Mouse (Mus musculus) forebrain, embryonic 10.5 days (tissue): ENCODE results near the gene Lmx1b. TPM values are rescaled to one million over a fixed set of nuclear protein-coding genes. Genes with fewer than 3 reads are reported as not detected.
A peak's percentile ranks its signal among the peaks of the same experiment; 100 is the strongest.

Experiments used
- DNase-seq: peaks from one replicate; pipeline ENCODE4 v3.0.0-alpha.2; 2017; ENCODE audit warnings: low spot score; ENCODE audit errors: extremely low spot score
- H3K27ac ChIP-seq: fragments of 300-500 bp; sonication (generic); 2 replicates; pipeline ENCODE4 v1.5.1; 2016; ENCODE audit warnings: mild to moderate bottlenecking
- H3K27me3 ChIP-seq: fragments of 300-500 bp; sonication (generic); 2 replicates; pipeline ENCODE4 v1.6.1; 2016; ENCODE audit warnings: mild to moderate bottlenecking; ENCODE audit not compliant: poor library complexity, severe bottlenecking
- H3K36me3 ChIP-seq: fragments of 300-500 bp; sonication (generic); replicated peaks from 2 replicates; pipeline ENCODE4 v1.6.1; 2016; ENCODE audit warnings: mild to moderate bottlenecking, moderate library complexity
- H3K4me1 ChIP-seq: fragments of 300-500 bp; sonication (generic); 2 replicates; pipeline ENCODE4 v1.6.1; 2016
- H3K4me3 ChIP-seq: fragments of 300-500 bp; sonication (generic); 2 replicates; pipeline ENCODE4 v1.5.1; 2016; ENCODE audit warnings: mild to moderate bottlenecking, moderate library complexity
- H3K9me3 ChIP-seq: fragments of 300-500 bp; sonication (generic); 2 replicates; pipeline ENCODE4 v1.6.1; 2016; ENCODE audit warnings: mild to moderate bottlenecking, moderate library complexity
- WGBS: fragments of 180-500 bp; shearing (Covaris S2); methylation state at CpG from one replicate; pipeline ENCODE4 v1.1.7; 2016; 5-methylcytosine and 5-hydroxymethylcytosine counted together
- polyA plus RNA-seq: library from polyadenylated mRNA; unstranded; fragments of >200 nt; fragmentation: Nextera tagmentation; extraction: Ambion mirVana; gene quantifications from 2 replicates; pipeline ENCODE4 v1.2.1, GENCODE M21; 2016

Gene Lmx1b
- 1.3 and 1.5 TPM in 2 replicates for polyA plus RNA-seq

DNA sequence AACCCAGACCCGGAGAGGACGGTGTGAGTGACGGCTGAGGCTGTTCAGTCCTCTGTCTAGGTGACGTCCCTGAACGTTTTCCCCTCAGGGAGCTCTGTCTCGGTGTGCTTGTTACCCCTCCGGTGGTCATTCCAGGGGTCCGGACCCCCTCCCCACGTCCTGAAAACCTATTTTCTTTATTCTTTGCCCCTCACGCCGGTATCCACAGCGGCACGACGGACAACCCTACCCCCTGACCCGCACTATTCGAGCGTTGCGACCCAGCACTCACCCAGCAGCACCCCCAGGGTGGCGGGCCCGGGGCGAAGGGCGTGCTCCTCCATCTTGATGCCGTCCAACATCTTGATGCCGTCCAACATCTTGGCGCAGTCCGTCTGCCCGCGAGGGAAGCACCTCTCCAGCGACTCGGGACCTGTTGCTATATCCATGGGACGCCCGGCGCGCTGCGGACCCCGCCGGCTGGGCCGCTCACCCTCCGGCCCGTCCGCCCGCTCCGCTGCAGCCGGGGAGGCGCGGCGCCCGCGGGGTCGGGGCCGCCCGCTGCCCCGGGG lies at the start of gene Lmx1b:
Gene Lmx1b (minus strand): TSS at position 341 of the 551 bp plus-strand sequence.
- Histone ChIP-seq H3K27ac (peak within 1 kb of the TSS; percentile 67), H3K27me3 (peaks cover 100% of the 10 kb centered on the region), H3K36me3 (no peaks in the 10 kb centered on the region), H3K4me1 (peaks cover 68% of the 10 kb centered on the region), H3K4me3 (peak within 1 kb of the TSS; percentile 55), H3K9me3 (no peaks in the 10 kb centered on the region)
- DNase-seq: no peak
- 1% methylated on average over 53 of the region's 53 CpGs for WGBS

DNA sequence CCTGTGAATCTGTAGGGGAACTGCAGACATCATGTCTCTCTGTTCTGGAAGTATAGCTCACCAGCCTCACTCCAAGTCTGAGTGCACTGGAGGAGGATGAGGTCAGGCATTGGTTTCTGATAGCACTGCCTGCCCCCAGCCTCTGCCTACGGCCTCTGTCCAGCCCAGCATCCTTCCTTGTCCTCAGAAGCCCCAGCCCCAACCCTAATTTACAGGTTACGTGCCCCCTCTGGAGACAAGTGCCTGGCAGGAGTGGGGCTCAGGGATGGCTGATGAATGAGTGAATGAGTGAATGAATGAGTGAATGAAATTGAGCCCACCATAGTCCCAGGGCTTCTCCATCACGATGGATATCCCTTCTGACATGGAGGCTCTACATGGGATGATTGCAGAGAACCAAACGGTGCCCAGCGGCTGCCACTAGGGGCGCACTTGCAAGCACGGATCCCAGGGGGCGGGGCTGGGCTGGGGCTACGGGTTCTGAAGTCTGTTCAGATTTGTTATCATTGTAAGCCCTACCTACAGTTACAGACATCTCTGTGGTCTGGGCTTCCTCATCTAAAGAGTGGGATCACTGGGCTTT lies 49.7 kb upstream of the Lmx1b start:
- no peaks in the 10 kb centered on the region for H3K36me3 ChIP-seq
- WGBS: 31% methylated on average over 9 of the region's 9 CpGs
- peaks cover 5% of the 10 kb centered on the region for H3K9me3 ChIP-seq
- peaks cover 17% of the 10 kb centered on the region for H3K4me1 ChIP-seq
- H3K27ac ChIP-seq: peak overlapping the region; percentile 6; the same call in 1 of the 2 replicates
- DNase-seq: peak; percentile 70
- no peak overlapping the region for H3K4me3 ChIP-seq
- H3K27me3 ChIP-seq: peaks cover 79% of the 10 kb centered on the region

DNA sequence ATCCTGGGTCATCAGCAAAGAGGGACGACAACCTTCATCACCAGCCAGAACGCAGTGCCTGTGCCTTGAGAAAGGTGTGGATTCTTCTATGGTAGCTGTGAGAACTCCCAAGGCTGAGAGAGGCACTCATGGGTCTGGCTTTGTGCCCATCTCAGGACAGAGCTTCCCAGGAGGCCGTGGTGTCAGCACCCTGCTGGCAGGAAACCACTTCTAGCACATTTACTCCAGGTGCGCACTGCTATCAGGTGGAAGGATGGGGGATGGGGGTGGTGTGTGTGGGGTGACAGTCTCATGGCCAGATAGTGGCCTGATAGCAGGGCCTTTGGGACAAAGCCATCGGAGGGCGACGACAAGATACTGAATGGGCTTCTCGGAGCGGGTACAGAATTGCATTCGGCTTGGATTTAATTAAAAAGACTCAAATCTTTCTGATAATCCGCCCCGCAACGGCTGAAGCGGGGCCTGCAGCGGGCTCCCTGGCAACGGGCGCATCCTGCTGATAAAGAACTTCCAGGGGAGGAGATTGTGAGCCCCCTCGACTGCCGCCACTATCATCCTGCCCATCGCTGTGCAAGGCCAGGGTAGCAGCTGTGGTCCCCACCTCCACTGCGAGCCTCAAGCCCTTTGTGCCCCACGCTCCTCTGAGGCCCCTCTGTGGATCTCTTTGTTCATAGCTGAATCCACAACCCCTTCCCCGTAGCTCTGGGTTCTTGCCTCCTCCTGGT lies 49.0 kb upstream of the Lmx1b start:
- H3K27ac ChIP-seq: peak overlapping the region; percentile 6; the same call in 1 of the 2 replicates
- peaks cover 18% of the 10 kb centered on the region for H3K4me1 ChIP-seq
- no peak for DNase-seq
- peaks cover 81% of the 10 kb centered on the region for H3K27me3 ChIP-seq
- 44% methylated on average over 23 of the region's 23 CpGs for WGBS
- H3K36me3 ChIP-seq: no peaks in the 10 kb centered on the region
- H3K4me3 ChIP-seq: no peak overlapping the region
- H3K9me3 ChIP-seq: peaks cover 5% of the 10 kb centered on the region

DNA sequence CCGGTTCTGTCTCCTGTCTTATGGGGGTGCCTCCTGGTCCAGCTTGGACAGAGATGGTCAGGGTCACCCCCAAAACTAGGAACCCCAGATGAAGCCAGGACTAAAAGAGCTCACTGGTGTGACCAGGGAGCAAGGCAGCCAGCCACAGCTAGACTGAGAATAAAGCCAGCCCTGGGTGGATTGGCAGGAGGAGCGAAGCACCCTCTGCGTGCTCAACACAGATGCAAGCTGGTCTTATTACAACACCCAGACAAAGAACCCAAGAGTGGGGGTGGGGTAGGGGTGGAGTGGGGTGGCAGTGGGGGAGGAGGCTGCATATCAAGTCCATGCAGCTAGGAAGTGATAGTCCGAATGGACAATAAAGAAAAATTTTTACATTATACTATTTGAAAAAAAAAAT lies 43.3 kb upstream of the Lmx1b start:
- no peaks in the 10 kb centered on the region for H3K36me3 ChIP-seq
- DNase-seq: no peak
- H3K27me3 ChIP-seq: peaks cover 83% of the 10 kb centered on the region
- peaks cover 16% of the 10 kb centered on the region for H3K4me1 ChIP-seq
- no peak overlapping the region for H3K4me3 ChIP-seq
- peaks cover 5% of the 10 kb centered on the region for H3K9me3 ChIP-seq
- peak overlapping the region; percentile 58 for H3K27ac ChIP-seq
- 71% methylated on average over 4 of the region's 4 CpGs for WGBS

DNA sequence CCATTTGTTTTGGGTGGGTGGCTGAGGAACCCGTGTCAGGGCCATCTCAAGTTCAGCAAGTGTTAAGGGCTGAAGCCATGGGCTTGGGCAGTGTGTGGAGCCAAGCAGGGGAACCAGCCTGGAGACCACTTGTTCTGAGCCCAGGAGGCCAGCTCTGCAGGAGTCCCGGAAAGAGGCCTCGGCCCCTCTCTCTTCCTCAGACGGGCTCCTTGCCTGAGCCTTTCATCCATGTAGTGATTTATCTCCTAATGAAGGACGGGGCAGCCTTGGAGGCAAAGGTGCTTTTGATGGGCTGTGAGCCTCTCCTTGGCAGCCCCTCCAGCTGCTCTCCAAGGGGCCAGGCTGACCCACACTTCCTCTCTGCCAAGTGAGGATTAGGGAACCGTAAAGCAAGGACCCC lies 42.8 kb upstream of the Lmx1b start:
- WGBS: 47% methylated on average over 6 of the region's 6 CpGs
- H3K4me1 ChIP-seq: peaks cover 16% of the 10 kb centered on the region
- peaks cover 83% of the 10 kb centered on the region for H3K27me3 ChIP-seq
- peaks cover 5% of the 10 kb centered on the region for H3K9me3 ChIP-seq
- H3K4me3 ChIP-seq: no peak overlapping the region
- H3K36me3 ChIP-seq: no peaks in the 10 kb centered on the region
- DNase-seq: no peak
- H3K27ac ChIP-seq: peak overlapping the region; percentile 58

DNA sequence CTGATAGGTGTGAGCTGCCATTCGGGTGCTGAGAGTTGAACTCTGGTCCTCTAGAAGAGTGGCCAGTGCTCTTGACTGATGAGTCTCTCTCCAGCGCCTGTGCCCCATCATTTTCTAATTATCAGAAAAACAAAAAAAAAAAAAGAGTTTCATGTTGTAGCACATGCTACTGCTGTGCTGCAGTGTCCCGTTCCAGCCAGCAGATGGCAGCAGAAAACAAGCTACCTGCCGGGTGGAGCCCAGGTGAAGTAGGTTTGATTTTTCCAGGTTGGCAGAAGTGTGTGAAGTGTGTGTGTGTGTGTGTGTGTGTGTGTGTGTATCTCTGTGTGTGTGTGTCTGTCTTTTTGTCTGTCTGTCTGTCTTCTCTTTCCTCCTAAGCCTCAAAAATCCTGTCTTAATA lies 41.9 kb upstream of the Lmx1b start:
- peaks cover 83% of the 10 kb centered on the region for H3K27me3 ChIP-seq
- peak; percentile 73 for DNase-seq
- no peaks in the 10 kb centered on the region for H3K36me3 ChIP-seq
- H3K4me3 ChIP-seq: no peak overlapping the region
- H3K9me3 ChIP-seq: peaks cover 2% of the 10 kb centered on the region
- 14% methylated on average over 4 of the region's 4 CpGs for WGBS
- no peak overlapping the region for H3K27ac ChIP-seq
- H3K4me1 ChIP-seq: peaks cover 22% of the 10 kb centered on the region

DNA sequence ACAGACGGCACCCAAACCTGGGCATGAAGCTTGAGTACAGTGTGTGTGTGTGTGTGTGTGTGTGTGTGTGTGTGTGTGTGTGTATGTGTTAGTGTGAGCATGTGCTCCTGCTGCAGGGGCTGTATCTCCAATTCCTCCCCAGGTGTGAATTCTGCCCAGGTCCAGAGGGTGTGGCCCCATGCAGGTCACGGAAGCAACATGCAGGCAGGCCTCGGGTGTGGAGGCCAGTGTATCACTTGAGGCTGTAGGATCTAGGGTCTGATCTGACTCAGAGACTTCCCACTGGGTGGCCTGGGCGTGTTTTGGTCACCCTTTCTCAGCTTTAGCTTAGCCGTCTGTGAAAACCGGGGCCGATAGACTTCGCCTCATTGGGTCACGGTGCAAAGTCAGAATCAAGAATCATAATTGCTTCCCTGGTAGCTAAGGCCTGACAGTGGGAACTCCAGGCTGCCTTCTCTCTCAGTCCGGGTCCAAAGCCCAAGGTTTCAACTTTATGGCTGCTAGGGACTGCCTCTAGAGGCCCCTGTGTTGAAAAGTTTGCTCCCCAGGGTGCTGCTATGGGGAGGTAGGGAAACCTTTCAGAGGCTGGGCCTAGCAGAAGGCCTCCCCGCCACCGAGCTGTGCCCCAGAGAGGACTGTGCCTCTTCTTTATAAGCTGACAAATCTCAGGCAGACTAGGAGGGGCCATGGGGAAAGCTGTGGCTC lies 38.8 kb upstream of the Lmx1b start:
- Histone ChIP-seq H3K27me3 (peaks cover 81% of the 10 kb centered on the region), H3K36me3 (no peaks in the 10 kb centered on the region), H3K4me3 (no peak overlapping the region), H3K4me1 (peaks cover 20% of the 10 kb centered on the region), H3K9me3 (no peaks in the 10 kb centered on the region), H3K27ac (no peak overlapping the region)
- DNase-seq: no peak
- whole genome bisulfite sequencing: 73% methylated on average over 12 of the region's 12 CpGs

DNA sequence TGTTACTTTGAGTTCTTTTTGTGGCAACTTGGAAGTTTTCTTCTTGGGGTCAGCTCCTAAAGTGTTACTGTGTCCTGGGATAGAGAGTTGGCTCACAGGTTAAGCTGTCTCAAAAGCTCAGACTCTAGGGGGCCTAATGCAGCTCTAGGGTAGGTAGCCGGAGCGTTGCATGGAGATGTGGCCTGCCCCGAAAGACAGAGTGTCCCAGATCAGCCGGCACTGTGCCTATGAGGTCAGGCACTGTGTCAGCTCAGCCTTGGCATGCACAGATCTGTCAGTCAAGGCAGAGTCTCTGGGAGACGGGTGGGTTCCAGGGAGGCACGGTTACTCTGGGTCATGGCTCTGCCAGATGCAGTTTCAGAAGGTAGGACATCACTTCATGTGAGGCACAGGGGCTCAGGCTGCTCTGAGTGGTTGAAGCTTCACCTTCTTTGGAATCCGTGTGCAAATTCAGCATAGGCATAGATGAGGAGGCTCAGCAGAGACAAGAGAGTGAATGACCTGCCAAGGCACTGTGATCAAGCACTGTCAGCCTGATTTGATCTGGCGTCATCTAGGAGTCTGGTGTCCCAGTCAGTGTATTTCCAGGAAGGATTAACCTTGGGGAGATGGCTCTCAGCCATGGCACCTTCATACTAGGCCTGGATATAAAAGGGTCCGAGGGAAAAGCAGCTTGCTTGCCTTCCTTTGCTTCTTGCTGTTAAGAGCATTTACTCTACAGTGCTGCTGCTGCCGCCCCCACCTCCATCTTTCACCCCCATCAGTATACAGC lies 32.6 kb upstream of the Lmx1b start:
- DNase-seq: no peak

DNA sequence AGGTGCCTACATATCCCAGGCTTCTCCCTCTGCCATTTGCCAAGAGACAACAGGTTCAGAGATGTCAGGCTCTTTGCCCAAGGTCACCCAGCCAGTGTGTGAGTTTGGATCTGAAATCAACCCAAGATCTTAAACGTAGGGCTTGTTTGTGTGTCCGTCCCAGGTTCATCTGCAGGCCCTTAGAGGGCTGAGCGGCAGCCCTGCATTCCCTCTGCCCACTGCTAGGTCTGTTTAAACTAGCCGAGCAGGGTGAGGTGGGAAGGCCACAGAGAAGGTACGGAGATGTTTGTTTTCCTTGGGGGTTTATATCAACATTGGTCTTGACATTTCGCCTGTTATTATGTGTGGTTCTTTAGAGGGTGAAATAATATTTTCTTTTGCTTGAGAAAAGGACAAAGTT lies 28.4 kb upstream of the Lmx1b start:
- no peak for DNase-seq
- Histone ChIP-seq H3K4me1 (peaks cover 34% of the 10 kb centered on the region), H3K27ac (no peak overlapping the region), H3K4me3 (no peak overlapping the region), H3K36me3 (no peaks in the 10 kb centered on the region), H3K9me3 (no peaks in the 10 kb centered on the region), H3K27me3 (peaks cover 67% of the 10 kb centered on the region)
- 81% methylated on average over 6 of the region's 6 CpGs for WGBS

More for the DNA sequence above, 32.6 kb upstream of the Lmx1b start:
- H3K27me3 ChIP-seq: peaks cover 58% of the 10 kb centered on the region
- H3K36me3 ChIP-seq: no peaks in the 10 kb centered on the region
- peaks cover 9% of the 10 kb centered on the region for H3K4me1 ChIP-seq
- H3K4me3 ChIP-seq: no peak overlapping the region
- H3K27ac ChIP-seq: no peak overlapping the region
- WGBS: 79% methylated on average over 10 of the region's 10 CpGs
- no peaks in the 10 kb centered on the region for H3K9me3 ChIP-seq

DNA sequence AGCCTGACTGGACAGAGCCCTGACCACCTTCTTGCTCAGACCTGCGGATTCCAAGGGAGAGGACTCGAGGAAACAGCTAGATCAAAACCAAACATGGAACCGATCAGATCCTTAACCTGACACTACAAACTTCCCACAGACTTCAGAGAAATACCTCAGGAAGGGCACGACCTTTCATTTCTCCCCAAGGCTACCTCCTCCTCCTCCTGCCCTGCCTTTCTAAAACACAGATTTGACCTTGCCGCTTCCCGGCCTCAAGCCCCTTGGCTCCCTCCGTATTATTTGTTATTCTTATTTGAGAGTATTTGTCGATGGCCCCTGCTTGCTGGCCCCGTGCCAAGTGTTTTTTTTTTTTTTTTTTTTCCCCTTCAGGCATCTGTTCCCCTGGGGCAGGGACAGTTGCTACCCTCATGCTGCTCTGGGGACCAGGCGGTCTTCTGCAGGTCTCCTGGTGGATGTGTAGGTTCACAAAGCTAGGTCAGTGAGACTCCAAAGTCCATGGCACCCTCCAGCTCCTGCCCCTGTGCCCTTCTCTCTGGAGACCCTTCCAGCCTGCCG lies 26.2 kb upstream of the Lmx1b start:
- H3K4me3 ChIP-seq: no peak overlapping the region
- H3K9me3 ChIP-seq: no peaks in the 10 kb centered on the region
- H3K27me3 ChIP-seq: peaks cover 58% of the 10 kb centered on the region
- H3K4me1 ChIP-seq: peaks cover 34% of the 10 kb centered on the region
- peak overlapping the region; percentile 6 for H3K27ac ChIP-seq
- WGBS: 59% methylated on average over 11 of the region's 11 CpGs
- DNase-seq: no peak
- H3K36me3 ChIP-seq: no peaks in the 10 kb centered on the region

DNA sequence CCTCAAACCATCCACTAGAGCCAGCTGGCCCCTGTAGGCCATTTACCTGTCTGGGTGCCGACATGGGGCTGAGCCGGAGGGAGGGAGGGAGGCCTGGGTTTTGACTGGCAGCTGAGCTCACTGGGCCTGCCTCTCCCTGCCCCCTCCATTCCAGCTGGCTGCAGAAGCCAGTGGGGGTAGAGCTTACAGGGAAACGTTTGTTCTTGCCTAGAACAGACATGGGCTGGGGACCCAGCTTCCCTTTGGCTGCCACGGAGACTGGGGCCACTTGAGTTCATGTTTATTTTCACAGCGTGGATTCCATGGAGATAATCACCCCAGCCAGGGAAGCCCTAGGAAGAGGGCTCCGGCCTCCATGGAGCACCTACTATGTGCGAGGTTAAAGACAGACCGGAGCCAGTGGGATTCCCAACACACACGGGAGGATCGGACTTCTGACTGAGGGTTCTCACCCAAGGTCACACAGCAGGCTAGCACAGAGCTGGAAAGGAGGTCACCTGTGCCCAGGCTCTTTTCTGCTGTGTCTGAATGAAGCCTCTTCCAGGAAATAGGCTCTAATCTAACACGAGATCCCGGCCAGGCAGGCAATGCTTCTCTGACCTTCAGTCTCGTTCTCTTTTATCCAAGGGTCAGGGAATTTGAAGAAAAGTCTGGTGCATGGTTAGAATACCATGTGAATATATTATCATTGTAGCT lies 25.2 kb upstream of the Lmx1b start:
- no peak for DNase-seq
- no peaks in the 10 kb centered on the region for H3K9me3 ChIP-seq
- H3K4me1 ChIP-seq: peaks cover 34% of the 10 kb centered on the region
- WGBS: 35% methylated on average over 13 of the region's 13 CpGs
- H3K36me3 ChIP-seq: no peaks in the 10 kb centered on the region
- H3K4me3 ChIP-seq: no peak overlapping the region
- no peak overlapping the region; the same call in 1 of the 2 replicates for H3K27ac ChIP-seq
- peaks cover 67% of the 10 kb centered on the region for H3K27me3 ChIP-seq
